Mouse (Mus musculus): ENCODE data around the gene Fcgbp. TPM values are rescaled to one million over a fixed set of nuclear protein-coding genes. Genes with fewer than 3 reads are reported as not detected.
A peak's percentile ranks its signal among the peaks of the same experiment; 100 is the strongest.

The Fcgbp gene
- polyA plus RNA-seq (2012; ENCODE audit: insufficient read depth, insufficient read length, missing spikeins) = not detected in 2 replicates

GRCm38 (mm10) chr7:28070531-28071298 lies at the start of gene Fcgbp:
Gene Fcgbp, plus strand, starts transcription at chr7:28071236.
- Histone ChIP-seq H3K27ac (replicated peaks; ENCODE audit: low read depth, low read length) (no peak within 1 kb of the TSS), H3K4me3 (ENCODE audit: insufficient read depth, low read depth, low read length) (no peak within 1 kb of the TSS), H3K4me1 (ENCODE audit: control insufficient read depth, insufficient read depth, insufficient read length, low read length) (no peaks in the 10 kb centered on the region)

- peaks cover 10% of the 10 kb centered on the region; the same call in 1 of the 2 replicates for H3K4me1 ChIP-seq (ENCODE audit: control insufficient read depth, insufficient read depth, insufficient read length, low read length)
- peak overlapping the region; percentile 29; the same call in 1 of the 2 replicates for H3K27ac ChIP-seq (replicated peaks; ENCODE audit: low read depth, low read length)
- H3K4me3 ChIP-seq (ENCODE audit: insufficient read depth, low read depth, low read length) = no peak overlapping the region
Observed at GRCm38 (mm10) chr7:28044524-28044923, 26.5 kb upstream of the Fcgbp start.

GRCm38 (mm10) chr7:28049476-28050409 lies 21.3 kb upstream of the Fcgbp start, which contains the start of gene Psmc4:
Gene Psmc4, minus strand, starts transcription at chr7:28050101.
- peak within 1 kb of the TSS; percentile 85 for H3K4me3 ChIP-seq (ENCODE audit: insufficient read depth, low read depth, low read length)
- peak within 1 kb of the TSS; percentile 73 for H3K27ac ChIP-seq (replicated peaks; ENCODE audit: low read depth, low read length)

GRCm38 (mm10) chr7:28050584-28050983 lies 20.5 kb upstream of the Fcgbp start:
- Histone ChIP-seq H3K4me3 (ENCODE audit: insufficient read depth, low read depth, low read length) (no peak overlapping the region), H3K27ac (replicated peaks; ENCODE audit: low read depth, low read length) (no peak overlapping the region), H3K4me1 (ENCODE audit: control insufficient read depth, insufficient read depth, insufficient read length, low read length) (0 out of 2 replicates have a peak, but pooled peaks cover 3% of the 10 kb centered on the region)

More at GRCm38 (mm10) chr7:28049476-28050409, 21.3 kb upstream of the Fcgbp start, which contains the start of gene Psmc4:
- 0 out of 2 replicates have a peak, but pooled peaks cover 4% of the 10 kb centered on the region for H3K4me1 ChIP-seq (ENCODE audit: control insufficient read depth, insufficient read depth, insufficient read length, low read length)

GRCm38 (mm10) chr7:28053046-28053930 lies 17.7 kb upstream of the Fcgbp start:
- no peak overlapping the region for H3K27ac ChIP-seq (replicated peaks; ENCODE audit: low read depth, low read length)

GRCm38 (mm10) chr7:28059972-28060371 lies 11.1 kb upstream of the Fcgbp start:
- H3K4me3 ChIP-seq (ENCODE audit: insufficient read depth, low read depth, low read length) = no peak overlapping the region
- H3K4me1 ChIP-seq (ENCODE audit: control insufficient read depth, insufficient read depth, insufficient read length, low read length) = no peaks in the 10 kb centered on the region
- no peak overlapping the region for H3K27ac ChIP-seq (replicated peaks; ENCODE audit: low read depth, low read length)

More at GRCm38 (mm10) chr7:28053046-28053930, 17.7 kb upstream of the Fcgbp start:
- Histone ChIP-seq H3K4me1 (ENCODE audit: control insufficient read depth, insufficient read depth, insufficient read length, low read length) (0 out of 2 replicates have a peak, but pooled peaks cover 3% of the 10 kb centered on the region), H3K4me3 (ENCODE audit: insufficient read depth, low read depth, low read length) (no peak overlapping the region)

- Histone ChIP-seq H3K4me1 (ENCODE audit: control insufficient read depth, insufficient read depth, insufficient read length, low read length) (no peaks in the 10 kb centered on the region), H3K4me3 (ENCODE audit: insufficient read depth, low read depth, low read length) (no peak overlapping the region), H3K27ac (replicated peaks; ENCODE audit: low read depth, low read length) (no peak overlapping the region)
Observed at GRCm38 (mm10) chr7:28068661-28069060, 2.4 kb upstream of the Fcgbp start.

GRCm38 (mm10) chr7:28069546-28070172 lies 1.4 kb upstream of the Fcgbp start:
- H3K4me3 ChIP-seq (ENCODE audit: insufficient read depth, low read depth, low read length) = no peak overlapping the region
- no peaks in the 10 kb centered on the region for H3K4me1 ChIP-seq (ENCODE audit: control insufficient read depth, insufficient read depth, insufficient read length, low read length)
- no peak overlapping the region for H3K27ac ChIP-seq (replicated peaks; ENCODE audit: low read depth, low read length)

GRCm38 (mm10) chr7:28084215-28084614 lies 13.2 kb downstream of the Fcgbp start:
- Histone ChIP-seq H3K4me3 (ENCODE audit: insufficient read depth, low read depth, low read length) (no peak overlapping the region), H3K4me1 (ENCODE audit: control insufficient read depth, insufficient read depth, insufficient read length, low read length) (no peaks in the 10 kb centered on the region), H3K27ac (replicated peaks; ENCODE audit: low read depth, low read length) (no peak overlapping the region)

GRCm38 (mm10) chr7:28086236-28086635 lies 15.2 kb downstream of the Fcgbp start:
- H3K4me3 ChIP-seq (ENCODE audit: insufficient read depth, low read depth, low read length) = no peak overlapping the region
- H3K27ac ChIP-seq (replicated peaks; ENCODE audit: low read depth, low read length) = no peak overlapping the region
- no peaks in the 10 kb centered on the region for H3K4me1 ChIP-seq (ENCODE audit: control insufficient read depth, insufficient read depth, insufficient read length, low read length)

GRCm38 (mm10) chr7:28093541-28093940 lies 22.5 kb downstream of the Fcgbp start:
- Histone ChIP-seq H3K4me3 (ENCODE audit: insufficient read depth, low read depth, low read length) (no peak overlapping the region), H3K4me1 (ENCODE audit: control insufficient read depth, insufficient read depth, insufficient read length, low read length) (no peaks in the 10 kb centered on the region), H3K27ac (replicated peaks; ENCODE audit: low read depth, low read length) (no peak overlapping the region)

- no peaks in the 10 kb centered on the region for H3K4me1 ChIP-seq (ENCODE audit: control insufficient read depth, insufficient read depth, insufficient read length, low read length)
- H3K27ac ChIP-seq (replicated peaks; ENCODE audit: low read depth, low read length) = no peak overlapping the region
- H3K4me3 ChIP-seq (ENCODE audit: insufficient read depth, low read depth, low read length) = no peak overlapping the region
Observed at GRCm38 (mm10) chr7:28099101-28099500, 28.1 kb downstream of the Fcgbp start.

GRCm38 (mm10) chr7:28100596-28101590 lies 29.9 kb downstream of the Fcgbp start:
- Histone ChIP-seq H3K4me1 (ENCODE audit: control insufficient read depth, insufficient read depth, insufficient read length, low read length) (no peaks in the 10 kb centered on the region), H3K4me3 (ENCODE audit: insufficient read depth, low read depth, low read length) (no peak overlapping the region)

More at GRCm38 (mm10) chr7:28100596-28101590, 29.9 kb downstream of the Fcgbp start:
- H3K27ac ChIP-seq (replicated peaks; ENCODE audit: low read depth, low read length) = no peak overlapping the region

Data from brown adipose tissue, adult 24 weeks (tissue).